Mouse (Mus musculus) C2C12 (cell line): ENCODE measurements around the gene Flywch1.

Experiments used
- CEBPB ChIP-seq: IDR thresholded peaks from one replicate; pipeline ENCODE4 v1.6.1; 2011; ENCODE audit warnings: low read depth, mild to moderate bottlenecking, control low read depth, moderate library complexity
- CTCF ChIP-seq: IDR thresholded peaks from one replicate; pipeline ENCODE4 v1.5.1; 2011; ENCODE audit not compliant: control insufficient read depth, insufficient read depth, insufficient read length
- MAX ChIP-seq: IDR thresholded peaks from one replicate; pipeline ENCODE4 v1.6.1; 2011; ENCODE audit warnings: mild to moderate bottlenecking, control low read depth

- TF ChIP-seq MAX = no peak
- no peak for TF ChIP-seq CTCF
- no peak for TF ChIP-seq CEBPB
Measured at GRCm38 (mm10) chr17:23748631-23749391, 22.6 kb downstream of the Flywch1 start.
